Mouse (Mus musculus) thymus, adult 2 months (tissue): ENCODE data around the gene Schip1.

ENCODE experiments used
- CTCF ChIP-seq: fragments of 200-500 bp; IDR thresholded peaks from 2 replicates; pipeline ENCODE4 v1.5.1; 2012; ENCODE audit warnings: mild to moderate bottlenecking, control low read depth, low read length, moderate library complexity, borderline replicate concordance; ENCODE audit not compliant: control insufficient read depth, poor library complexity, insufficient read depth; ENCODE audit errors: extremely low read depth
- POLR2A ChIP-seq: fragments of 200-500 bp; IDR thresholded peaks from 2 replicates; pipeline ENCODE4 v1.6.1; 2012; ENCODE audit warnings: mild to moderate bottlenecking, low read length, control low read depth, moderate library complexity; ENCODE audit not compliant: control insufficient read depth, poor library complexity, insufficient read depth; ENCODE audit errors: extremely low read depth

GRCm38 (mm10) chr3:68517236-68517635 is 452.6 kb downstream of the Schip1 start:
- TF ChIP-seq CTCF, result no peak
- no peak for TF ChIP-seq POLR2A
